Mouse (Mus musculus): Measurements from ENCODE around the gene Rhox8. TPM values are rescaled to one million over a fixed set of nuclear protein-coding genes. Genes with fewer than 3 reads are reported as not detected.

Rhox8 gene
- polyA plus RNA-seq, 1 experiment from 2014 or later = not detected

Other genes starting within 250 kb of the Rhox8 start
- gene Rhox2g, start 235.5 kb downstream of the Rhox8 start, polyA plus RNA-seq (2015; fragmentation: Nextera tagmentation; extraction: Ambion mirVana) = not detected in 2 replicates
- not detected in 2 replicates for gene Rhox4g, start 227.6 kb downstream of the Rhox8 start, polyA plus RNA-seq (2015; fragmentation: Nextera tagmentation; extraction: Ambion mirVana)
- gene Rhox3h, start 210.2 kb downstream of the Rhox8 start, polyA plus RNA-seq (2015; fragmentation: Nextera tagmentation; extraction: Ambion mirVana) = not detected in 2 replicates
- not detected in 2 replicates for gene Rhox2h, start 205.7 kb downstream of the Rhox8 start, polyA plus RNA-seq (2015; fragmentation: Nextera tagmentation; extraction: Ambion mirVana)
- 0.56 TPM in 1 of 2 replicates, not detected in the other for gene Rhox5, start 74.1 kb downstream of the Rhox8 start, polyA plus RNA-seq (2015; fragmentation: Nextera tagmentation; extraction: Ambion mirVana)
- gene Rhox6, start 52.0 kb downstream of the Rhox8 start, polyA plus RNA-seq (2015; fragmentation: Nextera tagmentation; extraction: Ambion mirVana) = not detected in 2 replicates
- not detected in 2 replicates for gene Rhox7a, start 47.3 kb downstream of the Rhox8 start, polyA plus RNA-seq (2015; fragmentation: Nextera tagmentation; extraction: Ambion mirVana)
- gene Rhox7b, start 18.3 kb upstream of the Rhox8 start, polyA plus RNA-seq (2015; fragmentation: Nextera tagmentation; extraction: Ambion mirVana) = not detected in 2 replicates
- not detected in 2 replicates for gene Rhox9, start 22.8 kb upstream of the Rhox8 start, polyA plus RNA-seq (2015; fragmentation: Nextera tagmentation; extraction: Ambion mirVana)
- gene Btg1-ps1, start 139.9 kb upstream of the Rhox8 start, polyA plus RNA-seq (2015; fragmentation: Nextera tagmentation; extraction: Ambion mirVana) = not detected in 2 replicates
- not detected in 2 replicates for gene Btg1-ps2, start 164.2 kb upstream of the Rhox8 start, polyA plus RNA-seq (2015; fragmentation: Nextera tagmentation; extraction: Ambion mirVana)
- gene Rhox10, start 187.5 kb upstream of the Rhox8 start, polyA plus RNA-seq (2015; fragmentation: Nextera tagmentation; extraction: Ambion mirVana) = not detected in 2 replicates
- not detected in 2 replicates for gene Rhox11, start 206.2 kb upstream of the Rhox8 start, polyA plus RNA-seq (2015; fragmentation: Nextera tagmentation; extraction: Ambion mirVana)
- gene Rhox12, start 232.0 kb upstream of the Rhox8 start, polyA plus RNA-seq (2015; fragmentation: Nextera tagmentation; extraction: Ambion mirVana) = not detected in 2 replicates
- gene Rhox13, start 242.3 kb upstream of the Rhox8 start, polyA plus RNA-seq (2015; fragmentation: Nextera tagmentation; extraction: Ambion mirVana) = not detected in 2 replicates

Data from forebrain, embryonic 16.5 days (tissue).